Mouse (Mus musculus): Measurements from ENCODE around the gene Fbxl22. TPM values are rescaled to one million over a fixed set of nuclear protein-coding genes. Genes with fewer than 3 reads are reported as not detected.

Fbxl22 gene
- total RNA-seq, 2 experiments from 2014 or later: 0.28 to 0.38 TPM

DNA sequence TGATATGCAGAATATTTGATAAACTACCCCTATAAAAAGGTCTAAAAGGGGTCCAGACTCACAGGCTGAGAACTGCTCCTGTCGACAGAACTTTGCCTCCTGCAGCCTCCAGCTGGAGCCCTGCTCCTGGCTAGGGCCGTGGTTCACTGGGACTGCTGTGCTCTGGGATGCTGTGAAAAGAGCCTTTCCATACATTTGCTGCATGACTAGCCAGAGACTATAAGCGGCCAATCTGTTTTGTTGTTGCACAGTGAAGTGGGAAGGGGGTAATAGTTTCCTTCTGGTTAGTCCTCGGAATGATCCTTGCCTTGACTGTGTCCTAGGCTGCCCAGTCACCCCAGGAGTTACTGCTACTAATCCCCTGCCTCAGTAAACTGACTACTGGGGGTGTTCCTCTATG is 8.4 kb downstream of the Fbxl22 start:
- no peak overlapping the region for H3K4me3 ChIP-seq
- DNase-seq (ENCODE audit: extremely low spot score in 1 of 2, low spot score in 2 of 2): no peak
- H3K27ac ChIP-seq: peak overlapping the region; percentile 82; the same call in 1 of the 2 replicates
- TF ChIP-seq CTCF (IDR thresholded peaks at IDR 0.05): no peak
- intact Hi-C loops (cut with DNase I): no loop called here

DNA sequence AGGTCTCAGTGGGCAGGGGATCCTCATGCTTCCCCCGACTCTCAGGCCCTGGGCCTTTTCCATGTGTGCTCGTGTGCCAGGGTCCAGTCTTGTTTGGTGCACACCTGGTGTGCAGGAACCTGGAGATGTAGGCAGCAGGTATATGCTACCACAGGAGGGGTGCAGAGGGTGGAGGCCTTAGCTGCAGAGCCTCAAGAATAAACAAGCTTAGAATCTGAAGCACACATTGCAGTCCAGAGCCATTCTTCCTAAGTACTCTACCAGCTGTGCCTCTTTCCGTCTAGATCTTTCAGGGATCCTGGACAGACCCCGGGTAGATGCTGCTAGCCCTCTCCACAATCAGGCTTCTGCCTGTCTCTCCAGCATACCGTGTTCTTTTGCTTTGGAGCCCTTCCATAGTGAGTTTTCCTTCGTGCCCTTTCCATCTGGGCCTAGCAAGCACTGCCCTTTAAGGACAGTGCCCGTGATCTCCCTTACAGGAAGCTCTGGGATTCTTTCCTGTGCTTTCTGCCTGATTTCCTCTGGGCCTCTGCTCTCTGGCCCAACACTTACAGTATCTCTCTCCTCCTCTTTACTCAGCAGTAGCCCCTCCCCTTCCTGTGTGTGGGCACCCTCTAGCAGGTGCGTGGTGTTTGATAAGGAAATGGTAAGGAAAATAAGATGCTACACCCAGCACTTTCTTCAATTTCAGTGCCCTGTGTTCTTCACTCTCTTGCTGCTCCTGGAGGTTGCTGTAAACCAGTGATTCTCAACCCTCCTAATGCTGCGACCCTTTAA is 9.1 kb downstream of the Fbxl22 start:
- Histone ChIP-seq H3K4me3 (no peak overlapping the region), H3K27ac (peak overlapping the region; percentile 82)
- TF ChIP-seq CTCF (IDR thresholded peaks at IDR 0.05): no peak
- no peak for DNase-seq (ENCODE audit: extremely low spot score in 1 of 2, low spot score in 2 of 2)
- intact Hi-C loops (cut with DNase I): no loop called here

DNA sequence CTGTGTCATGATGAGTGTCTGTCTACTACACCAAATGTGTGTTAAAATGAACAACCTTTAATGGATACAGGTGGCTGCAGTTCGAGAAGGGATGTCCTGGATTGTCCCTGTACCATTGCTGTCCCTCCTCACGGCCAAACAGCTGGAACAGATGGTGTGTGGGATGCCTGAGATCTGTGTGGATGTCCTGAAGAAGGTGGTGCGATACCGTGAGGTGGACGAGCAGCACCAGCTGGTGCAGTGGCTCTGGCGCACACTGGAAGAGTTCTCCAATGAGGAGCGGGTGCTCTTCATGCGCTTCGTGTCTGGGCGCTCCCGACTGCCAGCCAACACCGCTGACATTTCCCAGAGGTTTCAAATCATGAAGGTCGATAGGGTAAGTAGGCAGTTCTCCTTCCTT is 9.9 kb downstream of the Fbxl22 start:
- H3K27ac ChIP-seq: peak overlapping the region; percentile 82
- DNase-seq (ENCODE audit: extremely low spot score in 1 of 2, low spot score in 2 of 2): peak in 1 of 2 experiments; percentile 64
- H3K4me3 ChIP-seq: no peak overlapping the region
- no peak for TF ChIP-seq CTCF (IDR thresholded peaks at IDR 0.05)
- intact Hi-C loops (cut with DNase I): no loop called here

DNA sequence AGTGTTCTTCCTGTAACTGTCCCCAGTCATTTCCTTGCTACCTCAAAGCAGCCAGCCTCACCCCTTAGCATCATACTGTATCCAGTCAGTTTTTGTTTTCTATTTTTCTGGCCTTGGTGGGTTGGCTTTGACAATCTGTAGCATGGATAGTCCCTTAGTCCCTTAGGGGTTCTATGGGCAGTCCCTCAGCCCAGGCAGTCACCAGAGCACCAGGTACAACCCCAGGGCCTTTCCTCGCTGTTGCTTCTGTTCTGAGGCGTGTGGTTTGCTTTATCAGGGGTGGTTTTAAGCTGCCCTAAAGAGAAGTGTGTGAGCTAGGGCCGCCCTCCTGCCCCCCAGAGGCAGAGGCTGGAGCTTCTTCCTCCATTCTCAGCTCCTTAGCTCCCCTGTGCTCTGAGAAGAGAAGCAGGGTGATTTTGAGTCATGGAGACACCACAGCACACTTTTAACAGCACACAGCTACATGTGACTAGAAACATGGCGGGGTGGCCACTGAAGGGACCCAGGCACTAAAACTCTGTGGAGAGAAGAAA is 10.4 kb downstream of the Fbxl22 start:
- TF ChIP-seq CTCF (IDR thresholded peaks at IDR 0.05): peak; percentile 12
- peak overlapping the region; percentile 82 for H3K27ac ChIP-seq
- no peak overlapping the region for H3K4me3 ChIP-seq
- no peak for DNase-seq (ENCODE audit: extremely low spot score in 1 of 2, low spot score in 2 of 2)
- intact Hi-C loops (cut with DNase I): no loop called here

DNA sequence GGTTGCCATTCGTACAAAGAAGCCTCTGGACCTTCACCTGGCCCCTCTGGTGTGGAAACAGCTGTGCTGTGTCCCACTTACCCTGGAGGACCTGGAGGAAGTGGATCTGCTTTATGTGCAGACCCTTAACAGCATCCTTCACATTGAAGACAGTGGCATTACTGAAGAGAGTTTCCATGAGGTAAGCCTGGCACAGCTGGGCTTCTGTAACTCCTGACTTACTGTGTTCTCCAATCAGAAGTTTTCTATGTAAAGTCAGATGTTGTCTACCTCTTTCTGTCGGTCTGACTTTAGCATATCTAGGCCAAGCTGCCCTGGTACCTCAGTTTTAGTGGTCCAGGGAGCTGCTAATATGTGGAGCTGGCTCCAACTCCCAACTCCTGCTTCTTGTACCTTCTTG is 13.1 kb downstream of the Fbxl22 start:
- Histone ChIP-seq H3K4me3 (no peak overlapping the region), H3K27ac (peak overlapping the region; percentile 19; the same call in 1 of the 2 replicates)
- no peak for DNase-seq (ENCODE audit: extremely low spot score in 1 of 2, low spot score in 2 of 2)
- TF ChIP-seq CTCF (IDR thresholded peaks at IDR 0.05): no peak
- intact Hi-C loops (cut with DNase I): no loop called here

DNA sequence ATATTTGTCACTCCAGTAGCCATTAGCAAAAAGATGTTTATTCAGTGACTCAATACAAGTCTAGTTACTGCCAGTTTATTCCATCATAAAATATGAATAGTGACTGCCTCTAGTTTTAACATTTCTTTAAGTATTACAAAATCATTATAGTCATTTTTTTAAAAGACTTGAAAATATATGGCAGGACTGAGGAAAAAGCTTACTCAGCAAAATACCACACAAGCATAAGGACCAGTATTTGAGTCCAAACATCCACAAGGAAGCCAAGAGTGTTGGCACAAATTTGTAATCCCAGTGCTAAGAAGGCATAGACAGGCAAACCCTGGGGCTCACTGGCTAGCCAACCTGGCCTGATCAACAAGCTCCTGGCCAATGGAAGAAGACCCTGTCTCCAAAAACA is 20.4 kb downstream of the Fbxl22 start:
- DNase-seq (ENCODE audit: extremely low spot score in 1 of 2, low spot score in 2 of 2): no peak
- intact Hi-C loops (cut with DNase I): no loop called here
- no peak for TF ChIP-seq CTCF (IDR thresholded peaks at IDR 0.05)
- Histone ChIP-seq H3K4me3 (no peak overlapping the region), H3K27ac (no peak overlapping the region)

DNA sequence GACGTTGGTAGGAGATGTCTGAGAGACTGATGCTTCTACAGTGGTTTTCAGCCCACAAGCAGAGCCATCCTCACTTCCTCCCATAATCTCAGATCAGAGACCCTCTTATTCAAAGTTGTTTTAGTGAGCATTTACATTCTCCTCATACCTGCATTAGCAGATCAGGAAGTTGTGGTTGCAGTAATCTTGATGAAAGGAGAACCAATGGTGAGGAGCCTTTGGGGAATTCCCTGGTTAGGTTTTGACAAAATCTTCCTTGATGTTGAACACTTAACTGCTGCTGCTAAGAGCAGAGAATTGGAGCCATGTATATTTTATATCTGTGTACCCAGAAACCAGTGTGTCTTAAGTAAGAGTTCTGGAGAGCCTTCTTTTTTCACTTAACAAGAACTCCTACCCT is 22.0 kb downstream of the Fbxl22 start:
- no peak for DNase-seq (ENCODE audit: extremely low spot score in 1 of 2, low spot score in 2 of 2)
- H3K4me3 ChIP-seq: no peak overlapping the region
- H3K27ac ChIP-seq: no peak overlapping the region
- no peak for TF ChIP-seq CTCF (IDR thresholded peaks at IDR 0.05)
- intact Hi-C loops (cut with DNase I): no loop called here

DNA sequence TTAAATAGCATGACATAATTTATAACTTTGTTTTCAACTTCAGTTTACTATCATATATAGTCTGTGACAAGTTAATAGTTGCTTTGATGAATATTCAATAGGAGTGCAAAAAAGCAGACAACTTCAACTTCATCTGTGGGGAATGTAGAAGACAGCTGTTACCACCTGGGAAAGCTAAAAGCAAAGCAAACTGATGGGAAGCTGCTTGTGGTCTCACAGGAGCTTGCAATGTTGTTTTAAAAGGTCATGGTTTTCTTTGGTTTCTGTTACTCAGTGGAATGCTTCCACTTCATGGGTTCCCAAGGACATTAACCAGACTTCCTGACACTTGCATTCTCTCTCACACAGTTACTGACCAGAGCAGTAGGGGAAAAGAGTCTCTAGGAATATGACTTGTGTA is 25.6 kb downstream of the Fbxl22 start:
- no peak for TF ChIP-seq CTCF (IDR thresholded peaks at IDR 0.05)

DNA sequence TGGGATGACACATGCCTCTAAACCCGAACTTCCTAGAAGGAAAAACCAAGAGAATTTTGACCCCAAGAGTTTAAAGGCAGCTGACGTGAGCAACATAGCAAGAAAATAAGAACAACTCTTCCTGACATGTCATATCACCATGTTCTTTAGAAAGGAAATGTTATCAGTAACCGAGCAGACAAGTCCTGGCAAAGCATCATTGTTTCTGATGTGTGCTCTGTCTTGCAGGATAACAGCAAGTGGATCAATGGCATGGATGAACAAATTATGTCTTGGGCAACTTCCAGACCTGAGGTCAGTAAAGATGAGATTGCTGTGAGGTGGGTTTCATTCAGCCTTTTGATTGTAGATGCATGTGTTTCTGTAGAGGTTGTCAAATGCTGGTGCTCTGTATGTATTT is 31.0 kb downstream of the Fbxl22 start:
- Histone ChIP-seq H3K27ac (no peak overlapping the region), H3K4me3 (no peak overlapping the region)
- intact Hi-C loops (cut with DNase I): loop anchor here (5.0 kb wide), 1 partner anchor 41 kb away; no protein-coding TSS in a partner anchor
- DNase-seq (ENCODE audit: extremely low spot score in 1 of 2, low spot score in 2 of 2): no peak
- no peak for TF ChIP-seq CTCF (IDR thresholded peaks at IDR 0.05)

More for the DNA sequence above, 25.6 kb downstream of the Fbxl22 start:
- Histone ChIP-seq H3K27ac (no peak overlapping the region), H3K4me3 (no peak overlapping the region)
- DNase-seq (ENCODE audit: extremely low spot score in 1 of 2, low spot score in 2 of 2): no peak
- intact Hi-C loops (cut with DNase I): no loop called here

DNA sequence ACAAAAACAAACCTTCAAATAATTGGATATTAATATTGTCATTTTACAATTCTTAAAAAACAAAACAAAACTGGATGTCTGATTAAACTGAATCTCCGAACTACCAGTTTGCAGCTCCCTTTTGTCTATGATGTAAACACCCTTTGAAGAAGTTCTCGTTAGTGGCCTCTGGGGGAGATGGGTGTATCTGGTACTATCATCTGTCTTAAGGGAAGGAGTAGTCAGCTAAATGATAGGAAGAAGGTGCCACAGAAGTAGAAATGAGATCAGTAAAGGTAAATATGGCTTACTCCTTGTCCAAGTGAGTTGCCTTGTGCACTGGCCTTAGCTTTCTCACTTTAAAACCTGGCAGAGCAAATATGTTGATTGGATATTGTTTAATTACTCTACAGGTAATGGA is 36.6 kb downstream of the Fbxl22 start:
- H3K27ac ChIP-seq: no peak overlapping the region
- DNase-seq (ENCODE audit: extremely low spot score in 1 of 2, low spot score in 2 of 2): no peak
- no peak for TF ChIP-seq CTCF (IDR thresholded peaks at IDR 0.05)
- intact Hi-C loops (cut with DNase I): no loop called here
- H3K4me3 ChIP-seq: no peak overlapping the region

DNA sequence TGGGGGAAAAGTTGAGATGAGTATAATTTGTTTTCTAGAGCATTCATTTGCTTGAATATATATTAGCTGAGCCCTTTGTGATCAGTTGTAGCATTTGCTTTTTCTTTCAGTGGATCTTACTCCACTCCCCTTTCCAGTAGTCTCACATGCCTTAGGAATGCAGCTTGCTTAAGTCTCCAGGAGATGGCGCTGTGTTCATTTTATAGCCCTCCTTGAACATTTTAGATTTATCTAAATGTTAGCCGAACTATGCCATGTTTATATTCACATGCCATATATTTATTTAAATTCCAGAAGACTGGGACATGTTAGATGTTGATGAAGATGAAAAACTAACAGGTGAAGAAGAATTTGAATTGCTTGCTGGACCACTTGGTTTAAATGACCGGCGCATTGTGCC is 49.3 kb downstream of the Fbxl22 start:
- H3K4me3 ChIP-seq: no peak overlapping the region
- no peak for DNase-seq (ENCODE audit: extremely low spot score in 1 of 2, low spot score in 2 of 2)
- intact Hi-C loops (cut with DNase I): no loop called here
- no peak overlapping the region for H3K27ac ChIP-seq
- peak; percentile 72 for TF ChIP-seq CTCF (IDR thresholded peaks at IDR 0.05)

Other genes with a start within 250 kb of the Fbxl22 start
- 100 to 1,000 TPM; 128 to 132 TPM for gene Herc1, start 164.1 kb downstream of the Fbxl22 start, total RNA-seq (2021)
- 10 to 100 TPM; 32.5 to 40.0 TPM for gene Usp3, start 78.5 kb upstream of the Fbxl22 start, total RNA-seq (2021)
- gene Car12, start 199.1 kb upstream of the Fbxl22 start, total RNA-seq (2021): 10 to 100 TPM; 17.4 to 19.2 TPM